Mouse (Mus musculus) ES-Bruce4 (cell line): ENCODE measurements around the gene Rnf135.

Experiments
- CTCF ChIP-seq: IDR thresholded peaks from one replicate; pipeline ENCODE4 v1.8.1; 2011; ENCODE audit warnings: low read depth, low read length
- EP300 ChIP-seq: IDR thresholded peaks from 2 replicates; pipeline ENCODE4 v1.6.1; 2011; ENCODE audit warnings: low read depth, low read length; ENCODE audit not compliant: insufficient read depth
- POLR2A ChIP-seq: IDR thresholded peaks from one replicate; pipeline ENCODE4 v1.8.1; 2011; ENCODE audit warnings: low read length; ENCODE audit not compliant: insufficient read depth

- no peak for TF ChIP-seq CTCF
- TF ChIP-seq POLR2A: no peak
- TF ChIP-seq EP300: no peak
Observed at GRCm38 (mm10) chr11:80196351-80196750, 12.7 kb downstream of the Rnf135 start.
